Mouse (Mus musculus): ENCODE results near the gene Gm45062. TPM values are rescaled to one million over a fixed set of nuclear protein-coding genes. Genes with fewer than 3 reads are reported as not detected.

The Gm45062 gene
- polyA plus RNA-seq, 1 experiment from 2014 or later, result 11.4 TPM

DNA sequence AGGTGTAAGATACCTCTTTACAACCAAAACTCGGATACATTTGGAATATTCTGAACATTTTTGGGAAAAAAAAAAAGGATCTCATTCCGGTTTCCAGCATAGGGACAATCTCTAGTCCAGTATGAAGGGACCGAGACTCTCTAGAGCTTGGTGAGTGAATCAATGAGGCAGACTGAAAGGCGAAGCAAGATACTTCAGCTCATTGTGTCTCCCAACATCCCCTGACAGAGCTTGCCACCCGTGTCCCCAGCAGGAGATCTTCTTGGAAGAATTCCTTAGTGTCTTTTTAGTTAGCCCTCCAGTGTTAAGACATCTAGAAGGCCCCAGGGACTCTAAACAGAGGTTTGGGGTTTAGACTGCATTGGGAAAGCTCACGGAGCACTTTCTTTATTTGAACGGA, 230.0 kb downstream of the Gm45062 start:
- Histone ChIP-seq H3K9me3 (replicated peaks) (no peaks in the 10 kb centered on the region), H3K4me3 (replicated peaks) (no peak overlapping the region), H3K9ac (no peak overlapping the region), H3K36me3 (no peaks in the 10 kb centered on the region), H3K4me2 (no peak overlapping the region), H3K27me3 (no peaks in the 10 kb centered on the region), H3K4me1 (0 out of 2 replicates have a peak, but pooled peaks cover 5% of the 10 kb centered on the region), H3K27ac (no peak overlapping the region)
- 84% methylated on average over 7 of the region's 7 CpGs for WGBS
- ATAC-seq (replicated peaks; ENCODE audit: low FRiP score), result no peak

DNA sequence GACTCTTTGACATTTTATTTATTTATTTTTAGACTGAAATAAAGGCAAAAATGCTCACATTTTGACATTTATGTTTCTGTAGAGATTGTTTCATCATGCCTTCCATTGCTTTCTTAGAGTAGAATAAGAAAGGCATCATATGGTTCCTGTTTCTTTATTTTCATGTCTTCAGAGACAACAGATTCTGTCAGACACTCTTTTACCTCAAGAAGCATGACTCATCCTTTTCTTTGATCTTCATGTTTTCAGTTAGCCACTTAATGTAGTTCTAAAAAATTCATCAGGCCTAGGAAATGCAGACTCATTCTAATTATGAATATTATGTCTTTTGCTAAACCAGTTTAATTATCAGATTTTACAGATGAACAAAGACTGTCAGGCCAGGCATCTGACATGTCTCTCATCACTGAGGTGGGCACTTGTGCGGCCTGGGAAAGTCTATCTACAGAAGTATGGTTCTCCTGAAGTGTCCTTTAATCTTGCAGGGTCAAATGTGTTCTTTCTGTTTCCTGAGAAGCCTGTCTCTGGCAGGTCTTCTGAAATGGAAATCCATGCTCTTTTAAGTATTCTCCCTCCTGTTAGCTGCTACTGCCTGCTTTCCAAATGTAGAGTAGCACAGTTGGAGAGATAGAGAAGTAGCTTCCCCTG, 230.8 kb downstream of the Gm45062 start:
- Histone ChIP-seq H3K9ac (no peak overlapping the region), H3K27ac (no peak overlapping the region), H3K27me3 (no peaks in the 10 kb centered on the region), H3K9me3 (replicated peaks) (no peaks in the 10 kb centered on the region), H3K36me3 (no peaks in the 10 kb centered on the region), H3K4me2 (no peak overlapping the region), H3K4me1 (0 out of 2 replicates have a peak, but pooled peaks cover 5% of the 10 kb centered on the region), H3K4me3 (replicated peaks) (no peak overlapping the region)
- 68% methylated on average over 1 of the region's 1 CpGs for WGBS
- ATAC-seq (replicated peaks; ENCODE audit: low FRiP score), result no peak

DNA sequence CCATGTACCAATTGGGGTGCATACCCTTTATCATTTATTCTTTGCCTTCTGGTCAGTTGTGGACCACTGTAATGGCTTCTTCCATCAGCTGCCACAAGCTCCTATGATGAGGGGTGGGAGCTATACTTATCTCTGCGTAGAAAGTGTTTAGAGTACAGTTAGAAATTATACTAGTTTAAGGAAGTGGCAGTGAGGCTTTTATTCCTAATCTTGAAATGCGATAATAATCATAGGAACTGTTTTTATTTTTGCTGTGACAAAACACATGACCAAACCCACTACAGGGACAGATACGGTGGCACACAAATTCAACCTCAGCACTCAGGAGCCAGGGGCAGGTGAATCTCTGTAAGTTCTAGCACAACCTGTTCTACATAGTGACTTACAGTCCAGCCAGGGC, 233.0 kb downstream of the Gm45062 start:
- H3K4me2 ChIP-seq, result no peak overlapping the region
- H3K9me3 ChIP-seq (replicated peaks), result no peaks in the 10 kb centered on the region
- H3K27me3 ChIP-seq, result no peaks in the 10 kb centered on the region
- H3K36me3 ChIP-seq, result no peaks in the 10 kb centered on the region
- no peak overlapping the region for H3K4me3 ChIP-seq (replicated peaks)
- WGBS, result 91% methylated on average over 3 of the region's 3 CpGs
- no peak overlapping the region for H3K27ac ChIP-seq
- H3K9ac ChIP-seq, result no peak overlapping the region
- peaks cover 6% of the 10 kb centered on the region for H3K4me1 ChIP-seq
- ATAC-seq (replicated peaks; ENCODE audit: low FRiP score), result no peak

DNA sequence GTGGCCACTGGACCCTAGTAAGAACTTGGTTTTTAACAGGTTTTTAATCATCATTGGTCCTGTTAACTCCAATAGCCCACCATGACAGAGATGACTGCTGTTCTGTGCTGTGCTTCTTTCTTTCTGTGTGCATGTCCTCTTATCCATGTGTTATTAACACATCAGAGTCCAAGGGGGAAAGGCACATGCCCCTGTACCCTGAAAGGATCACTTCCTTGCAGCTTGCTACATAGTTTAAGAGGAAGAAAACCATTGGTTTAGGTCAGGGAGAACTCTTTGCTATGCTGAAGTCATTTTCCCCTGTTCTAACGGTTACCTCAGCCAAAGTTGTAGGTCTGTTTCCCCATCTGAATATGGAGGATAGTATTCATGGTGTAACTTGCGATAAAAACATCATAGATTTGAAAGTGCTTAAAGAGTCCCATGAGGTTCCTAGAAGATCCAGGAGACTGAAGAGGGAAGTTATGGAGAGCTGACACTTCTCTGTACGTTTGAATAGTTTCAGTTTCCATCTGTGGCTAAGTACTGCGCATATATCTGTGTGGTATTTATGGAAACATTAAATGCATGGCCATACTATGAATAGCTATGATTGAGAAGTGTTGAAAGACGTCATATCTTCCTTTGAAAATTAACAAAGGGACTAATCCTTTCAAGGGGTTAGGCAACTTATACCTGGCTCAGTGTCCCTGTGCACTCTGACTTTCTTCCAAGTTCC, 236.0 kb downstream of the Gm45062 start:
- Histone ChIP-seq H3K36me3 (no peaks in the 10 kb centered on the region), H3K9me3 (replicated peaks) (no peaks in the 10 kb centered on the region), H3K27ac (no peak overlapping the region), H3K4me1 (peaks cover 13% of the 10 kb centered on the region), H3K4me3 (replicated peaks) (no peak overlapping the region), H3K9ac (no peak overlapping the region), H3K27me3 (no peaks in the 10 kb centered on the region), H3K4me2 (no peak overlapping the region)
- WGBS, result 84% methylated on average over 5 of the region's 5 CpGs
- no peak for ATAC-seq (replicated peaks; ENCODE audit: low FRiP score)

DNA sequence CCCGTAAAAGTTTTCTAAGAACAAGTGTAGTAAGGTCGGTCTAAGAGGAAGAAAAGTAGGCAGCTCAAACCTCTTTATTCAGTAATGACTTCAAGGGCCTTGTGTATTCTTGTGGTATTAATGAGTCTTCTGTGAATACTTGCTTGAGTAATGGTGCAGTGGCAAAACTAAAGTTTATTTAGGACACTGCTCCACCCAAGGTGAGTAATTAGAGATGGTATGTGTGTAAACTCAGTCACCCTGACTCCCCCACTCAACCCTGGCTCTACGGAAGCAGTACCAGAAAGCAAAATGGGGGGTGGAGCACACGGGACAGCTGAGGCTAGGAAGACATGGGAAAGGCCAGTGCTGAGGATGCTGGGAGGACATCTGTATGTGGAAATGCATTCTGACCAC, 236.6 kb downstream of the Gm45062 start:
- Histone ChIP-seq H3K4me2 (no peak overlapping the region), H3K36me3 (no peaks in the 10 kb centered on the region), H3K4me1 (peaks cover 13% of the 10 kb centered on the region), H3K4me3 (replicated peaks) (no peak overlapping the region), H3K27ac (no peak overlapping the region), H3K27me3 (no peaks in the 10 kb centered on the region), H3K9ac (no peak overlapping the region), H3K9me3 (replicated peaks) (no peaks in the 10 kb centered on the region)
- peak; percentile 43; the same call in 1 of the 2 replicates for ATAC-seq (replicated peaks; ENCODE audit: low FRiP score)
- WGBS, result 54% methylated on average over 4 of the region's 4 CpGs

DNA sequence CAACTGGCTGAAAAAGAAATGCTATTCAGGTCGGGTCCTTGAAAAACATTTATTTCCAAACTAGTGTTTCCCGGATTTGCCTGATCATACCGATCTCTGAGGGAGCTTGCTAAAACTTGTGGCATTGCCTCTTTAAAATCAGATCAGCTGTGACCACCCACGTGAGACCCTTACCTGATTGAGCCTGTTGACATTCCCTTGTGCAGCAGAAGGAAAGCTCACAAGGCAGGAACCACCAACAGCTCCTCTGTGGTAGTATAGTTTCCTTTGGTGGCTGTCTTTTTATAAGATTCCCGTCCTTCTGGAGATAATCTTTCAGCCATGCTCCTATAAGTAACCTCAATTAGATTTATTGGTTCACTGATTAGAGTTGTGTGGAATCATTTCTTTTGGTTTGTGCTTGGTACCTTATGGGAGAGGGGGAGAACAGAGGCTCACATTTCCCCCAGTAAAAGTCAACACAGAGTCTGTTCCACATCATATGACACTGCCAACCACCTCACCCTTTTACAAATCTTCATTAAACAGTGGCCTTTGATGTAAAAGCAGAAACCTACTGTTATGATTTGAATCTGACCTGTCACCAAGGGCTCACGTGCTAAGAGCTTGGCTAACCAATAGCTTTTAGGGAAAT, 238.1 kb downstream of the Gm45062 start:
- Histone ChIP-seq H3K4me1 (peaks cover 13% of the 10 kb centered on the region), H3K27me3 (no peaks in the 10 kb centered on the region), H3K36me3 (no peaks in the 10 kb centered on the region), H3K9me3 (replicated peaks) (no peaks in the 10 kb centered on the region), H3K27ac (peak overlapping the region; percentile 58), H3K4me3 (replicated peaks) (no peak overlapping the region), H3K9ac (no peak overlapping the region), H3K4me2 (no peak overlapping the region)
- 50% methylated on average over 6 of the region's 6 CpGs for WGBS
- peak; percentile 68 for ATAC-seq (replicated peaks; ENCODE audit: low FRiP score)

DNA sequence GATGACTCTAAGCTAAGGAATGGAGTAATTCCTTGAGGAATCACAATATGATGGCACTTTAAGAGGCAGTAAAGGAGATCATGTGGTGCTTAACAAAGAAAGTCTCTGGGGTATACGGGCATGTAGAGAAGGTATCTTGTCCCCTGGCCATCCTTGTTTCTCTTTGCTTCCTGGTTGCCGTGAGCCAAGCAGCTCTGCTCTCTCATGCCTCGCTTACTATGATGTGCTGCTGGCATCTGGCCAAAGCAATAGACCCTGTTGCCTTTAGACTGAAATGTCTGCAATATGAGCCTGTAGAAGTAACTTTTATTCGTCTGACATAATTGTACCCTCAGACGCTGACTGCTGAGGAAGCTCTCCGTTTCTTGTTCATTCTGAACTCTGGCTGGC, 238.6 kb downstream of the Gm45062 start:
- Histone ChIP-seq H3K27me3 (no peaks in the 10 kb centered on the region), H3K27ac (peak overlapping the region; percentile 58), H3K9ac (no peak overlapping the region), H3K36me3 (no peaks in the 10 kb centered on the region), H3K4me2 (no peak overlapping the region), H3K9me3 (replicated peaks) (no peaks in the 10 kb centered on the region), H3K4me3 (replicated peaks) (no peak overlapping the region), H3K4me1 (peaks cover 13% of the 10 kb centered on the region)
- WGBS, result 29% methylated on average over 6 of the region's 6 CpGs
- peak; percentile 68 for ATAC-seq (replicated peaks; ENCODE audit: low FRiP score)

DNA sequence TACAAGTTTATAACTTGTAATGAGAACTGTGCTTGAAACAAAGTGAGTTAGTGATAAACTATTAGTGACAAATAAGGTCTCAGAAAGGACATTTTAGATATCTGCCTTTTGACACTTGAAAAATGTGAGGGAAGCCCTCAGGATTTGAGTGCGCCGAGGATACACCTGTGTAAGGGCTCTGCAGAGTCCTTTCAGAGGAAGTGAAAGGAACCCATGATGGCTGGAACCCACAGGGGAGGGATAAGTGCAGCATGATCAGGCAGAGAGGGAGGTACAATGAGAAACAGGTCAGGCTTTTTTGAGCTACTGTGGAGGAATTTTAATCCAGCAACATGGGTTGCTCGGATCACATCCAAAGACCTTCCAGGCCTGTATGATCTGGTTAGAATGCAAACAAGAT, 239.7 kb downstream of the Gm45062 start:
- Histone ChIP-seq H3K9me3 (replicated peaks) (no peaks in the 10 kb centered on the region), H3K4me2 (no peak overlapping the region), H3K4me1 (peaks cover 13% of the 10 kb centered on the region), H3K4me3 (replicated peaks) (no peak overlapping the region), H3K27me3 (no peaks in the 10 kb centered on the region), H3K36me3 (no peaks in the 10 kb centered on the region), H3K27ac (no peak overlapping the region), H3K9ac (no peak overlapping the region)
- ATAC-seq (replicated peaks; ENCODE audit: low FRiP score), result no peak
- 88% methylated on average over 3 of the region's 3 CpGs for WGBS

DNA sequence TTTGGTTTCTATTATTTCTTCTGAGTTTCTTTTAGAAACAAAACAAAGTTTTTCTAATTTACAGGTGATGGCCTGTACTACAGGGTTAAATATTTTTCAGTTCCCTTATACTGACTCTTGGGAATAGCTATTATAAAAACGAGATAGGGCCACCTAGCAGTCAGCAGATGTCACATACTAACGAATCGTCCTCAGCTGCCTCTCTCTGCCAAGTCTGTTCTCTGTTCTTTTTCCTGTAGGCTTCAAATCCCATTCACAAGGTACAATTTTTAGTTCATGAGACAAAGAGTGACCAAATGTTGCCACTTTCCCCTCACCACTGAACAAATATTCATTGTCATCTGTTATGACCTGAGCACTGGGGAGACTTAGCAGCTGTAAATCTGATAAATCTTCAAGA, 244.7 kb downstream of the Gm45062 start:
- 44% methylated on average over 3 of the region's 3 CpGs for WGBS
- no peaks in the 10 kb centered on the region for H3K27me3 ChIP-seq
- no peak for ATAC-seq (replicated peaks; ENCODE audit: low FRiP score)

DNA sequence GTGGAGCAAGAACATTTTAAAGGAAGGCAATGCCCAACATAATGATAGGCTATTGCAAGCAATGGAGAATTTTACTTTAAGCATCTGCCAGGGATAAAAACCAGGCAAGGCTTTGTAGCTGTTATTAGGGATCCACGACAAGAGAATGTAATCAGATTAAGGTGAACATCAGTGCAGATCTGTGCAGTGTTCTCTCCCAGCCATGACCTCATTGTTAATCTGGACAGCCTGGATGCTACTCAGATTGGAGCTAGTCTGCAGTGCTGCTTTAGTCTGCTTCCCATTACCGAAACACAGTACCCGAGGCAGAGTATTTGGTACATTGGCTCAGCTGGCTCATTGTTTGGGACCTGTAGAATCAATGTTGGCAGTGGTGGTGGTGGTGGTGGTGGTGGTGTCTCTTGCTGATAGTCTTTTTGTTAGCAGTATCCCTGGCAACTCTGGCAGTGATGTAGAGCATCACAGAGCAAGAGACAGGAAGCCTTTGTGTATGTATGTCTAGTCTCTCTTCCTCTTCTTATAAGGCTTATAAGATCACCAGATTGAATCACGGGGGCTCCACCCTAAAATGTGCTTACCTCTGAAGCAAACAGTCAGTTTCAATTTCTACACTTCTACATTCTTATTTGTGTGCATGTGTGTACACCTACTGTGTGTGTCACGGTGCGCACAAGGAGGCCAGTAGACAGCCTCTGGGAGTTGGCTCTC, 245.4 kb downstream of the Gm45062 start:
- 86% methylated on average over 6 of the region's 6 CpGs for WGBS
- no peak overlapping the region for H3K9ac ChIP-seq
- no peaks in the 10 kb centered on the region for H3K27me3 ChIP-seq
- H3K4me1 ChIP-seq, result no peaks in the 10 kb centered on the region
- no peak overlapping the region for H3K4me2 ChIP-seq
- H3K4me3 ChIP-seq (replicated peaks), result no peak overlapping the region
- no peaks in the 10 kb centered on the region for H3K9me3 ChIP-seq (replicated peaks)
- no peak for ATAC-seq (replicated peaks; ENCODE audit: low FRiP score)
- no peak overlapping the region for H3K27ac ChIP-seq
- no peaks in the 10 kb centered on the region for H3K36me3 ChIP-seq

More for the DNA sequence above, 244.7 kb downstream of the Gm45062 start:
- Histone ChIP-seq H3K9ac (no peak overlapping the region), H3K27ac (no peak overlapping the region), H3K9me3 (replicated peaks) (no peaks in the 10 kb centered on the region), H3K4me3 (replicated peaks) (no peak overlapping the region), H3K4me1 (no peaks in the 10 kb centered on the region), H3K36me3 (no peaks in the 10 kb centered on the region), H3K4me2 (no peak overlapping the region)

DNA sequence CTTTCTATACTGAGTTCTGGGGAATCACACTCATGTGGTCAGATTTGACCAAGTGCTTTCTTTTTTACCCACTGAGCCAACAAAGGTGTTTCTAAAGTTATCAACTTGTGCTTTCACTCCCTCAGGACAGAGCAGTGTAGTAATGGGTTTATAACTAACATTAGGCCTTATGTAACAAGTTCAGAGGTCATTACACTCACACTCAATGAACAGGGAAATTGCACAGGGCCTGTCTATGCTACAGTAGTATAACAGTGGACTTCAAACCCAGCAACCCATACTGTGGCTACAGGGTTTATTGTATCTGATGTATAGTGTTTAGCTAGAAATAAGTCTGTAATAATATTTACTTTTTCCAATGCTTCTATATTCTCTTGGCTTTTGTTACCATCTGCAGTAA, 247.4 kb downstream of the Gm45062 start:
- no peak for ATAC-seq (replicated peaks; ENCODE audit: low FRiP score)
- Histone ChIP-seq H3K36me3 (no peaks in the 10 kb centered on the region), H3K9ac (no peak overlapping the region), H3K9me3 (replicated peaks) (no peaks in the 10 kb centered on the region), H3K4me3 (replicated peaks) (no peak overlapping the region), H3K27ac (no peak overlapping the region), H3K27me3 (no peaks in the 10 kb centered on the region), H3K4me2 (no peak overlapping the region), H3K4me1 (peaks cover 4% of the 10 kb centered on the region)

Data from kidney, embryonic 15.5 days (tissue).